Mouse (Mus musculus) WW6 (cell line): Measurements from ENCODE around the gene Ppm1k.
"Not testable (repeated sequence)": the region's sequence is repeated elsewhere in the genome, so short reads cannot be mapped to it uniquely, and the experiment has no call there.

Experiments
- DNase-seq: peaks from one replicate; pipeline ENCODE4 v3.0.0-alpha.2; 2013; ENCODE audit warnings: low read depth, low spot score

The Ppm1k gene

GRCm38 (mm10) chr6:57532022-57532421, 3.2 kb downstream of the Ppm1k start:
- DNase-seq: no peak

GRCm38 (mm10) chr6:57531441-57531840, 3.8 kb downstream of the Ppm1k start:
- DNase-seq: no peak

GRCm38 (mm10) chr6:57531011-57531410, 4.3 kb downstream of the Ppm1k start:
- DNase-seq: no peak

- DNase-seq: no peak
Observed at GRCm38 (mm10) chr6:57529336-57529845, 5.9 kb downstream of the Ppm1k start.

GRCm38 (mm10) chr6:57526933-57527332, 8.3 kb downstream of the Ppm1k start:
- DNase-seq: no peak

- no peak for DNase-seq
Observed at GRCm38 (mm10) chr6:57524742-57525141, 10.5 kb downstream of the Ppm1k start.

GRCm38 (mm10) chr6:57520749-57521652, 14.3 kb downstream of the Ppm1k start:
- no peak for DNase-seq

- DNase-seq: no peak
Observed at GRCm38 (mm10) chr6:57514035-57514374, 21.3 kb downstream of the Ppm1k start.

- DNase-seq: no peak
Observed at GRCm38 (mm10) chr6:57513351-57514034, 21.8 kb downstream of the Ppm1k start.

GRCm38 (mm10) chr6:57511899-57512298, 23.4 kb downstream of the Ppm1k start:
- no peak for DNase-seq

- DNase-seq: no peak
Observed at GRCm38 (mm10) chr6:57503662-57504379, 31.4 kb downstream of the Ppm1k start.

- DNase-seq: no peak
Observed at GRCm38 (mm10) chr6:57499209-57499608, 36.1 kb downstream of the Ppm1k start.

GRCm38 (mm10) chr6:57468161-57468560, 67.1 kb downstream of the Ppm1k start:
- DNase-seq: not testable (repeated sequence)
